ENCODE assay signal across 7 mouse cellular contexts in genomic region chr4:108833828-108834114, GRCm38 (mm10). TPM values are rescaled to one million over a fixed set of nuclear protein-coding genes. Genes with fewer than 3 reads are reported as not detected.
DNase-seq lines count a peak whose midpoint lies in the region; ATAC-seq and TF ChIP-seq lines count a peak whose summit lies in the region.

No protein-coding gene starts in this region.

- no peaks in the 10 kb centered on the region for H3K9me3 ChIP-seq in forebrain, embryonic 16.5 days (ENCODE audit: control insufficient read depth, low read length)
- no peaks in the 10 kb centered on the region for H3K9me3 ChIP-seq in liver, postnatal 0 days (ENCODE audit: low read length)

- H3K79me3 ChIP-seq in C2C12 (ENCODE audit: low read depth), result peaks cover 37% of the 10 kb centered on the region

- TF ChIP-seq EP300 in liver, postnatal 0 days (IDR thresholded peaks at IDR 0.05; ENCODE audit: low read depth), result no peak

- H3K27ac ChIP-seq in forebrain, embryonic 16.5 days (ENCODE audit: low read length), result peak overlapping the region; percentile 100
- peak overlapping the region; percentile 94 for H3K27ac ChIP-seq in liver, postnatal 0 days (ENCODE audit: low read depth)

- H3ac ChIP-seq in C2C12 (ENCODE audit: control insufficient read depth, insufficient read length, low read depth), result peak overlapping the region; percentile 63

- peak overlapping the region; percentile 60 for H3K4me2 ChIP-seq in forebrain, embryonic 16.5 days (ENCODE audit: low read length)
- H3K4me2 ChIP-seq in liver, postnatal 0 days (ENCODE audit: low read depth, low read length), result peak overlapping the region; percentile 95

- peak overlapping the region; percentile 65 for H3K4me3 ChIP-seq in C2C12 (ENCODE audit: insufficient read depth, poor library complexity, severe bottlenecking)
- peak overlapping the region; percentile 68 for H3K4me3 ChIP-seq in forebrain, embryonic 16.5 days (replicated peaks; ENCODE audit: low read length)
- H3K4me3 ChIP-seq in liver, postnatal 0 days (ENCODE audit: low read depth, low read length), result peak overlapping the region; percentile 99

- no peaks in the 10 kb centered on the region for H3K27me3 ChIP-seq in C2C12 (ENCODE audit: control insufficient read depth, insufficient read depth, insufficient read length)
- H3K27me3 ChIP-seq in forebrain, embryonic 16.5 days (replicated peaks; ENCODE audit: control insufficient read depth, insufficient read depth, low read length), result no peaks in the 10 kb centered on the region
- H3K27me3 ChIP-seq in liver, postnatal 0 days (ENCODE audit: insufficient read depth, low read length), result no peaks in the 10 kb centered on the region

- DNase-seq in liver, postnatal 0 days, result no peak
- DNase-seq in frontal cortex, adult 2 months (ENCODE audit: extremely low spot score in 1 of 2, low spot score in 1 of 2), result no peak
- no peak for DNase-seq in adrenal gland, adult (ENCODE audit: inconsistent age in 2 of 2, low spot score in 1 of 2)
- DNase-seq in right cerebral cortex, postnatal 36 days (ENCODE audit: low spot score in 2 of 2), result no peak

- ATAC-seq in CD4-positive, CD25-positive, alpha-beta regulatory T cell, adult 4 months, result peak; percentile 16
- no peak for ATAC-seq in forebrain, embryonic 16.5 days
- peak; percentile 55 for ATAC-seq in liver, postnatal 0 days

- peak overlapping the region; percentile 98 for H3K9ac ChIP-seq in forebrain, embryonic 16.5 days (replicated peaks; ENCODE audit: low read depth, low read length)
- peak overlapping the region; percentile 98 for H3K9ac ChIP-seq in liver, postnatal 0 days (replicated peaks)

- H3K36me3 ChIP-seq in C2C12 (ENCODE audit: control insufficient read depth, insufficient read depth), result peaks cover 11% of the 10 kb centered on the region
- peaks cover 3% of the 10 kb centered on the region; the same call in 1 of the 2 replicates for H3K36me3 ChIP-seq in forebrain, embryonic 16.5 days (ENCODE audit: control insufficient read depth, insufficient read depth)
- peaks cover 7% of the 10 kb centered on the region for H3K36me3 ChIP-seq in liver, postnatal 0 days (replicated peaks; ENCODE audit: insufficient read depth, low read length)

- TF ChIP-seq CTCF in C2C12 (IDR thresholded peaks at IDR 0.05; ENCODE audit: control insufficient read depth, insufficient read depth, insufficient read length), result no peak
- TF ChIP-seq CTCF in liver, postnatal 0 days (IDR thresholded peaks at IDR 0.05; ENCODE audit: low read depth), result no peak

- H3K79me2 ChIP-seq in C2C12 (ENCODE audit: control insufficient read depth, insufficient read depth), result peaks cover 81% of the 10 kb centered on the region

- H3K4me1 ChIP-seq in forebrain, embryonic 16.5 days (replicated peaks; ENCODE audit: control insufficient read depth, insufficient read depth, low read length), result peaks cover 30% of the 10 kb centered on the region
- H3K4me1 ChIP-seq in liver, postnatal 0 days (ENCODE audit: insufficient read depth), result peaks cover 9% of the 10 kb centered on the region

- under 1% methylated on average over 6 of the region's 6 CpGs for WGBS in forebrain, embryonic 16.5 days
- under 1% methylated on average over 6 of the region's 6 CpGs for WGBS in liver, postnatal 0 days (ENCODE audit: insufficient replicate concordance)

TF ChIP-seq in C2C12, 6 proteins besides CTCF, POLR2A, EP300 and RAD21:
- TF ChIP-seq CEBPB (IDR thresholded peaks at IDR 0.05; ENCODE audit: low read depth), result peak; percentile 73
- no peak for TF ChIP-seq FOSL1 (IDR thresholded peaks at IDR 0.05; ENCODE audit: insufficient read depth, low read length, poor library complexity, severe bottlenecking)
- TF ChIP-seq MAX (IDR thresholded peaks at IDR 0.05), result no peak
TF ChIP-seq in C2C12: peak in this region for 1.

RNA-seq across cellular contexts. Expression of gene Btf3l4, which starts 0.4 kb away (rescaled TPM):
- polyA plus RNA-seq in C2C12 (2012; fragmentation: generic; extraction: Trizol), result 29.1 TPM
- polyA plus RNA-seq in CD4-positive, CD25-positive, alpha-beta regulatory T cell, adult 4 months (2017; shearing (Covaris generic)), result 10 to 100 TPM; 47.5 to 65.2 TPM
- polyA plus RNA-seq in forebrain, embryonic 16.5 days (2015; fragmentation: Nextera tagmentation; extraction: Ambion mirVana), result 211 and 231 TPM in 2 replicates
- 56.9 and 64.1 TPM in 2 replicates for polyA plus RNA-seq in liver, postnatal 0 days (2015; fragmentation: Nextera tagmentation; extraction: Ambion mirVana)
- polyA plus RNA-seq in frontal cortex, adult 2 months (2012; rRNA removed), result 88.4 and 93.9 TPM in 2 replicates

RNA-seq across cellular contexts. Expression of gene Txndc12, which starts 0.6 kb away (rescaled TPM):
- 51.1 TPM for polyA plus RNA-seq in C2C12 (2012; fragmentation: generic; extraction: Trizol)
- 10 to 100 TPM; 58.1 to 68.8 TPM for polyA plus RNA-seq in CD4-positive, CD25-positive, alpha-beta regulatory T cell, adult 4 months (2017; shearing (Covaris generic))
- 81.9 and 90.5 TPM in 2 replicates for polyA plus RNA-seq in forebrain, embryonic 16.5 days (2015; fragmentation: Nextera tagmentation; extraction: Ambion mirVana)
- polyA plus RNA-seq in liver, postnatal 0 days (2015; fragmentation: Nextera tagmentation; extraction: Ambion mirVana), result 43.1 and 44.2 TPM in 2 replicates
- polyA plus RNA-seq in frontal cortex, adult 2 months (2012; rRNA removed), result 41.0 and 41.1 TPM in 2 replicates

RNA-seq across cellular contexts. Expression of gene Kti12, which starts 13.8 kb away (rescaled TPM):
- polyA plus RNA-seq in C2C12 (2012; fragmentation: generic; extraction: Trizol), result 62.8 TPM
- polyA plus RNA-seq in CD4-positive, CD25-positive, alpha-beta regulatory T cell, adult 4 months (2017; shearing (Covaris generic)), result 10 to 100 TPM in 1 of 2 experiments, 1 to 10 TPM in 1; 8.1 to 13.5 TPM
- polyA plus RNA-seq in forebrain, embryonic 16.5 days (2015; fragmentation: Nextera tagmentation; extraction: Ambion mirVana), result 33.7 and 34.6 TPM in 2 replicates
- polyA plus RNA-seq in liver, postnatal 0 days (2015; fragmentation: Nextera tagmentation; extraction: Ambion mirVana), result 27.6 and 29.6 TPM in 2 replicates
- polyA plus RNA-seq in frontal cortex, adult 2 months (2012; rRNA removed), result 16.1 and 18.8 TPM in 2 replicates

RNA-seq across cellular contexts. Expression of gene A730015C16Rik, which starts 14.6 kb away (rescaled TPM):
- polyA plus RNA-seq in C2C12 (2012; fragmentation: generic; extraction: Trizol), result 0.22 TPM
- polyA plus RNA-seq in CD4-positive, CD25-positive, alpha-beta regulatory T cell, adult 4 months (2017; shearing (Covaris generic)), result not detected
- 0.78 and 2.0 TPM in 2 replicates for polyA plus RNA-seq in forebrain, embryonic 16.5 days (2015; fragmentation: Nextera tagmentation; extraction: Ambion mirVana)
- 0.27 and 0.72 TPM in 2 replicates for polyA plus RNA-seq in liver, postnatal 0 days (2015; fragmentation: Nextera tagmentation; extraction: Ambion mirVana)
- 0.14 and 0.17 TPM in 2 replicates for polyA plus RNA-seq in frontal cortex, adult 2 months (2012; rRNA removed)

RNA-seq across cellular contexts. Expression of gene Rab3b, which starts 45.1 kb away (rescaled TPM):
- 4.1 TPM for polyA plus RNA-seq in C2C12 (2012; fragmentation: generic; extraction: Trizol)
- not detected for polyA plus RNA-seq in CD4-positive, CD25-positive, alpha-beta regulatory T cell, adult 4 months (2017; shearing (Covaris generic))
- polyA plus RNA-seq in forebrain, embryonic 16.5 days (2015; fragmentation: Nextera tagmentation; extraction: Ambion mirVana), result 84.7 and 116 TPM in 2 replicates
- polyA plus RNA-seq in liver, postnatal 0 days (2015; fragmentation: Nextera tagmentation; extraction: Ambion mirVana), result 3.9 and 4.3 TPM in 2 replicates
- polyA plus RNA-seq in frontal cortex, adult 2 months (2012; rRNA removed), result 188 and 219 TPM in 2 replicates
